Mouse (Mus musculus) G1E-ER4 (cell line): ENCODE measurements around the gene 1810010H24Rik. TPM values are rescaled to one million over a fixed set of nuclear protein-coding genes. Genes with fewer than 3 reads are reported as not detected.

Experiments used
- GATA1 ChIP-seq: IDR thresholded peaks from one replicate; pipeline ENCODE4 v1.8.0; 2012; ENCODE audit warnings: low read length, inconsistent platforms
- polyA plus RNA-seq: library from polyadenylated mRNA; stranded (reverse); fragments of >175 nt; gene quantifications from 2 replicates; pipeline ENCODE4 v1.2.3, GENCODE M21; 2012

The 1810010H24Rik gene
- polyA plus RNA-seq = 0.44 and 0.45 TPM in 2 replicates

DNA sequence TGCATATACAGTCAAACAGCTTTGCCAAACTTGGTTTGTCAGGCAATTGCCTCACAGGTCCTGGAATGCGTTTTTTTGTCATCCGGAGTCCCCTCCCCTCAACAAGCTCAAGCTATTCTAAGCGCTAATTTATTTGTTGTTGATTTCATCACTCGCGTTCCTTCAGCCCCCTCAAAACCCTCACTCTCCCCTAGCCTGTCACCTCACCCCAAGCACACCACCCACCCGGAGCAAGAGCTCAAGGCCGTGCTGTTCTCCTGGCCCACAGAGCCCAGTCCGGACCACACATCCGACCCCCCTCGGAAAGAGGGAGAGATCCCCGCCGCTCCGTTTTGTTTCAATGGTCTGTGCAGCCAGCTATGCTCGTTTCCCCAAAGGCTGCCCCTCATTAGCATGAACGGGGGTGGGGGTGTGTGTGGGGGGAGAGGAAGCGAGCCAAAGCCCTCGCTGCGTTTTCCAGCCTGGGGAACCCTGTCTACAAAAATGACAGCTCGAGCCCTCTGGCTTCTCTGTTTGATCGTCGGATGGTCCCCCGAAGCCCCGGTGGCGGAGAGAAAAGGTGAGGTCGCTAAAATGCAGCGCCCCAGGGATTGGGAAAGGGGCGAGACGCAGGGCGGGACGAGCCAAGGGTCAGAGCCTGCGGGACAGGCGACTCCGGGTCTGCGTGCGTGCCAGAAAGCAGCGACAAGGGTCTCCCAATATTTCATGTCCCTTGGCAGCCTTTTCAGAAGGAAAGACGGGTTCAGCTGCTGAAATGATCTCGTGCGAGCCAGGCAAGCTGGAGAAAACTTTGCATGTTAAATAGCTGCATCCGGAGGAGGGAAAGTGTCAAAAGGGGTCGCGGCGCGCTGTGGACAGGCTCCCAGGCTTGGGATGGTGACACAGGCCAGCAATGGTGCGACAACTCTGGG lies at the start of gene 1810010H24Rik:
TSS of gene 1810010H24Rik (plus strand) at position 271 of the 911 bp plus-strand sequence.
- no peak for TF ChIP-seq GATA1

- TF ChIP-seq GATA1 = no peak
Observed at GRCm38 (mm10) chr11:106976194-106976593, 49.3 kb upstream of the 1810010H24Rik start.

GRCm38 (mm10) chr11:106980455-106980854 lies 45.0 kb upstream of the 1810010H24Rik start:
- no peak for TF ChIP-seq GATA1

GRCm38 (mm10) chr11:106981787-106982186 lies 43.7 kb upstream of the 1810010H24Rik start:
- no peak for TF ChIP-seq GATA1

- no peak for TF ChIP-seq GATA1
Observed at GRCm38 (mm10) chr11:106982351-106982750, 43.1 kb upstream of the 1810010H24Rik start.

DNA sequence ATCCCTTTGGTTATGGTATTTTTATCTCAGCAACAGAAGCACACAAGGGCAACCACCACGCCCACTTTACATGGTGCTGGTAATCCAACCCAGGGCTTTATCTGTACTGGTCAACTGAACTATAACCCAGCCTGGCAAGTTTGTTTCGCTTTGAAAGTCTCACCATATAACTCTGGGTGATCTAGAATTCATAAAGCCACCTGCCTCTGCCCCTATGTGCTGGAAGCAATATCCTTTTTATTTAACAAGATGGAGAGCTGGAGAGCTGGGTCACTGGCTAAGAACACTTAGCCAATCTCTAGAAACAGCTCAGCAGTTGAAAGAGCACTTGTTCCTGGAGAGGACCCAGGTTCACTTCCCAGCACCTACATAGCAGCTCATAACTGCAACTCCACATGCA lies 38.1 kb upstream of the 1810010H24Rik start:
- no peak for TF ChIP-seq GATA1

DNA sequence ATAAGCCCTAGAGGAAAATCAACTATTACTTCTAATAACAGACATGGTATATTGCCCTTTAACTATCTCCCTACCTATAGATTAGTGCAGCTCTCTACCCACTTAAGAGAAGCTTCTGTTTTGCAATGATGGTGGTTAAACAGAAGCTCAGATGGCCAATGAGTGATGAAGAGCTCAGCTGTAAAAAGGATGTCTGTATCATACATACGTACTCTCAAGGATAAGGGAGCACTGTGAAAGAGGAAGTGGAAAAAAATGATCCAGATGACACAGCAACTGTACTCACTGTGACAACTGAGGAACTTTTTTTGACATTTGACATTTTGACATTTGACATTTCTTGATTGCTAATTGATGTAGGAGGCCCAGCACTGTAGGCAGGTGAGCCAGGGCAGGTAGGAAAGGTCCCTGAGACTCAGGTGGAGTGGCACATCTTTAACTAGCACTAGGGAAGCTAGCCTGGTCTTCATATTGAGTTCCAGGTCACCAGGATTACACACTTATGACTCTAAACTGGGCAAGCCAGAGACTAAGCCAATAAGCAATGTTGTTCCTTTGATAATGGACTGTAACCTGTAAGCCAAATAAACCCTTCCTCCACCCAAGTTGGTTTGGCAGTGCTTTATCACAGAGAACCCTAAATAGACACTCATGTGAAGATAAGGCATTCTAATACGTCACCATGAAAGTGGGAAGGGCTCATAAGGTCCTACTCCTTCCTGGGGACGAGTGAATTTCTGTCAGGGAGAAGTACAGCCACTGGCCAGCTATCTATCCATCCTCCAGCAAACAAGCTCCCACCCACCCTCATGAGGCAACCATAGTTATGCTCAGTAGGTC lies 31.0 kb upstream of the 1810010H24Rik start:
- peak; percentile 29 for TF ChIP-seq GATA1

DNA sequence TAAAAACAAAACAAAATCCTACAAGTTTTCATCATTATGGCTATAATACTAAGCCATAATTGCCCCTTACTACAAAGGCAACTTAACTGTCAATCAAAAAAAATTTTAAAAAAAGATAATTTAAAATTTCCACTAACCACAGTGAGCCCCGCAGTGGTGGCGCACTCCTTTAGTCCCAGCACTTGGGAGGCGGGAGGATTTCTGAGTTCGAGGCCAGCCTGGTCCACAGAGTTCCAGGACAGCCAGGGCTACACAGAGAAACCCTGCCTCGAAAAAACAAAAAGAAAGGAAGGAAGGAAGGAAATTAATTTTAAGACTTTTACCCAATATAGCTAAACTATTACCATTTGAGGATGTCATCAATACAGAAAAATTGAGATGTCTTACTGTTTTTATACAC lies 27.5 kb upstream of the 1810010H24Rik start:
- no peak for TF ChIP-seq GATA1

DNA sequence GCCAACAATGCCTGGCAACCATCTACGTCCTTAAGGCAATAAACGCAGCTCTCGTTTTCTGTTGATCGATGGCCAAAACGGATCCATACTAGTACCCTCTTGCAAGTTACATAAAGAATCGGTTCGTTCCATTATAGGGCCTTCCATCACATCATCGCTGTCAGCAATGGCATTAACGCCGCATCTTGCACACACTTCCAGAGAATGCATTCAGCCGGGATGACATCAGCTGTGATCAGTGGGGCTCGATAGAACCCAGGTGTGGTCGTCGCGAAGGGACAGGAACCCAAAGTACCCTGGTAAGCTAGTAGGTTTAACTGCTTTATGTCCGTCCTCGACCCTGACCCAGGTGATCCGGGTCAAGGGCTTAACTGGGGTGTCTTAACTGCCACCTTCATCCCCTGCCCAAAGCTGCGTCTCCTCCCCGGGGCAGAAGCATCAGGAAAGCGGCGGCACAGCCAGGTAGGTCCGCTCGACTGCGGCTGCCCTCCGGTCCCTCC lies 26.8 kb upstream of the 1810010H24Rik start:
- TF ChIP-seq GATA1 = no peak

DNA sequence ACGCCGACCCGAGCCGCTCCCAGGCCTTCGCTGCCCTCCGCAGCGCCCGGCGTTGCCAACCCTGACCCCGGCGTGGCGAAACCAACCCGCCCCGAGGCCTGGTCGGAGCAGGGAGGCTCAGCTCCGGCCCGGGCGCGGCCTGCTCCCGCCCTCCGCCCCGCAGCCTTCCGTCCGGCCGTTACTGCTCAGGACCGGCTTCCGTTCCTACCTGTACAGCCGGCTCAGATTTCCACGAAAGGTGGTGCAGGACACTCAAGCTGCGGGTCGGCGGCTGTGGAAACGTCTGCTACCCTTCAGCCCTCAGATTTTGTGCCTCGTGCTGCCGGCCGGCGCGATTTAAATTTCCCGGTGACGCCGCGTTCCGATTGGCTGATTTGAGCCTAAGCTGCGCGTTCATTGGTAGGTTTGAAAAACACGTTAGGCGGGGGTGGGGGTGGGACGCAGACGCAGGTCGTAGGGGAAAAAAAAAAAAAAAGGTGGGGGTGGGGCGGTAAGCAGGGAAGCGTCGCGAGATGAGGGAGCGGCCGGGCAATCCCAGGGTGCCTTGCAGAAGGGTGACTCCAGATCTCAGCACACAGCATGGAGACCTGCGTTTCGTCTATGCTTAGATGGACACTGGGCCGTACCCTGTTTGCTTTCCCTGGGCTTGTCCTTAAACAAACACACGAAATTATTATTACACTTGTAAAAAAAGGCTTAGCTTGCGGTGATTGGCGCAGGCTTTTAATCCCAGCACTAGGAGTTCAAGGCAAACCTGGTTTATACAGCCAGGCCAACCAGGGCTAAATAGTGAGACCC lies 26.1 kb upstream of the 1810010H24Rik start, which contains the start of gene Kpna2:
TSS of gene Kpna2 (minus strand) at position 391 of the 798 bp plus-strand sequence.
- TF ChIP-seq GATA1 = no peak

DNA sequence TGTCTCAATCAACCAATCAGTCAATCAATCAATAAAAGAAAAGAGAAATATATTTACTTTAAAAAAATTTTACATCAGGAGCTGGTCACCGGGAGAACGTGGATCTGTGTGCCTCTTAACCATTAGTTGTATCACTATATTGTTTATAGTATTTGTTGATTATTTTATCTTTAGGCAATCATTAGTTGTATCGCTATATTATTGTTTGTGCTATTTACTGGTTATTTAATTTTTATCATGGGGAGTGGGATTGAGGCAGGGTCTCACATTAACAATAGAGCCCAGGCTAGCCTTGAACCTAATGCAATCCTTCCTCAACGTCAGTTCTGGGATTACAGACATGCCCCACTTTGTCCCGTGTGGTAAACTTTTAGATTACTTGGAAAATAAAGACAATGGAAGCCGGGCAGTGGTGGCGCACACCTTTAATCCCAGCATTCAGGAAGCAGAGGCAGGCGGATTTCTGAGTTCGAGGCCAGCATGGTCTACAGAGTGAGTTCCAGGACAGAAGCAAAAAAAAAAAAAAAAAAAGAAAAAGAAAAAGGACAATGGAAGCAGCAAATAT lies 25.4 kb upstream of the 1810010H24Rik start:
- TF ChIP-seq GATA1 = no peak

GRCm38 (mm10) chr11:107001760-107002675 lies 23.5 kb upstream of the 1810010H24Rik start:
- no peak for TF ChIP-seq GATA1

GRCm38 (mm10) chr11:107005538-107005937 lies 19.9 kb upstream of the 1810010H24Rik start:
- TF ChIP-seq GATA1 = no peak

DNA sequence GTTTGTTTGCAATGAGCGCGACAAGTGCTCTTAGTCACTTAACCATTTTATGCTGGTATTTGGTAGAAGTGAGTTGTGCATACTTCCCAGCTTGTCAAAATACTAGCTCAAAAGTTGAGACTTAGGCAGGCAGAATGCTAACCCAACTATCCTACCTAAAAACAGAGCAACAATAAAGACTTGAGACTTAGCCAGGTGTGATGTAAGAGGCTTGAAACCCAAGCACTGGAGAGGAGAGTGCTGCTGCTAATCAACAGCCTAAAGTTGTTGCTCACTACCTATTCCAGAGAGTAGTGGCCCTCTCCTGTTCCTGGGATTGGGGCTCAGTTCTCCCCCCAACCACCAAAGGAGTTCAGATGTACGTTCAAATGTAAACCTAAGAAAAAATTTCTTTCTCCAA lies 15.0 kb upstream of the 1810010H24Rik start:
- TF ChIP-seq GATA1 = no peak
